Mouse (Mus musculus) liver, embryonic 11.5 days (tissue): ENCODE measurements around the gene Sema6c. TPM values are rescaled to one million over a fixed set of nuclear protein-coding genes. Genes with fewer than 3 reads are reported as not detected.
A peak's percentile ranks its signal among the peaks of the same experiment; 100 is the strongest.

ENCODE experiments used
- ATAC-seq: fragments of 200-750 bp; cut with Nextera tagmentation; replicated peaks from 2 replicates; pipeline ENCODE4 v1.8.0; 2017; ENCODE audit warnings: moderate number of reproducible peaks, mild to moderate bottlenecking, moderate TSS enrichment, moderate library complexity; ENCODE audit not compliant: low FRiP score
- DNase-seq: peaks from one replicate; pipeline ENCODE4 v3.0.0-alpha.2; 2017; ENCODE audit warnings: low spot score
- H3K27ac ChIP-seq: fragments of 300-500 bp; sonication (generic); 2 replicates; pipeline ENCODE4 v1.5.1; 2014; ENCODE audit warnings: mild to moderate bottlenecking, low read depth, low read length, control low read depth
- H3K27me3 ChIP-seq: fragments of 300-500 bp; sonication (generic); replicated peaks from 2 replicates; pipeline ENCODE4 v1.6.1; 2014; ENCODE audit warnings: low read length, mixed read lengths; ENCODE audit not compliant: control insufficient read depth, insufficient read depth
- H3K36me3 ChIP-seq: fragments of 300-500 bp; sonication (generic); 2 replicates; pipeline ENCODE4 v1.6.1; 2014; ENCODE audit warnings: mild to moderate bottlenecking, low read length, moderate library complexity, mixed read lengths; ENCODE audit not compliant: control insufficient read depth, insufficient read depth
- H3K4me1 ChIP-seq: fragments of 300-500 bp; sonication (generic); replicated peaks from 2 replicates; pipeline ENCODE4 v1.6.1; 2014; ENCODE audit warnings: low read length, mixed read lengths; ENCODE audit not compliant: control insufficient read depth, insufficient read depth
- H3K4me2 ChIP-seq: fragments of 300-500 bp; sonication (generic); 2 replicates; pipeline ENCODE4 v1.6.1; 2014; ENCODE audit warnings: mild to moderate bottlenecking, control low read depth, moderate library complexity
- H3K4me3 ChIP-seq: fragments of 300-500 bp; sonication (generic); 2 replicates; pipeline ENCODE4 v1.5.1; 2014; ENCODE audit warnings: low read depth, low read length, control low read depth
- H3K9ac ChIP-seq: fragments of 300-500 bp; sonication (generic); 2 replicates; pipeline ENCODE4 v1.6.1; 2014; ENCODE audit warnings: low read depth, low read length, control low read depth
- H3K9me3 ChIP-seq: fragments of 300-500 bp; sonication (generic); 2 replicates; pipeline ENCODE4 v1.6.1; 2016; ENCODE audit warnings: low read length, inconsistent platforms, mixed read lengths; ENCODE audit not compliant: control insufficient read depth
- WGBS: fragments of 180-500 bp; shearing (Covaris S2); extraction: QIAGEN DNeasy Blood & Tissue Kit; methylation state at CpG from one replicate; pipeline ENCODE4 v1.1.7; 2014; 5-methylcytosine and 5-hydroxymethylcytosine counted together
- polyA plus RNA-seq: library from polyadenylated mRNA; unstranded; fragments of >200 nt; fragmentation: Nextera tagmentation; extraction: Ambion mirVana; gene quantifications from 2 replicates; pipeline ENCODE4 v1.2.1, GENCODE M21; 2014

Sema6c gene
- polyA plus RNA-seq, 1 experiment from 2014 or later: 2.8 TPM

GRCm38 (mm10) chr3:95139586-95140288 is 20.5 kb upstream of the Sema6c start:
- ATAC-seq (no peak), DNase-seq (no peak)
- H3K4me3 ChIP-seq: no peak overlapping the region
- H3K4me1 ChIP-seq: peaks cover 20% of the 10 kb centered on the region
- H3K36me3 ChIP-seq: no peaks in the 10 kb centered on the region
- H3K27me3 ChIP-seq: no peaks in the 10 kb centered on the region
- peak overlapping the region; percentile 9 for H3K4me2 ChIP-seq
- H3K27ac ChIP-seq: no peak overlapping the region
- 52% methylated on average over 25 of the region's 25 CpGs for WGBS
- no peaks in the 10 kb centered on the region for H3K9me3 ChIP-seq
- no peak overlapping the region for H3K9ac ChIP-seq

GRCm38 (mm10) chr3:95140289-95140595 is 20.0 kb upstream of the Sema6c start:
- Histone ChIP-seq H3K27me3 (no peaks in the 10 kb centered on the region), H3K4me2 (peak overlapping the region; percentile 9; the same call in 1 of the 2 replicates), H3K9ac (no peak overlapping the region), H3K36me3 (no peaks in the 10 kb centered on the region), H3K27ac (no peak overlapping the region), H3K4me3 (no peak overlapping the region), H3K9me3 (no peaks in the 10 kb centered on the region), H3K4me1 (peaks cover 16% of the 10 kb centered on the region)
- no peak for DNase-seq
- 53% methylated on average over 18 of the region's 18 CpGs for WGBS
- ATAC-seq: no peak

GRCm38 (mm10) chr3:95140795-95141194 is 19.5 kb upstream of the Sema6c start:
- Histone ChIP-seq H3K9me3 (no peaks in the 10 kb centered on the region), H3K4me3 (no peak overlapping the region), H3K4me1 (peaks cover 11% of the 10 kb centered on the region), H3K36me3 (no peaks in the 10 kb centered on the region), H3K9ac (no peak overlapping the region), H3K4me2 (peak overlapping the region; percentile 6; the same call in 1 of the 2 replicates), H3K27ac (no peak overlapping the region), H3K27me3 (no peaks in the 10 kb centered on the region)
- ATAC-seq (no peak), DNase-seq (no peak)
- WGBS: 89% methylated on average over 6 of the region's 6 CpGs

GRCm38 (mm10) chr3:95141474-95141873 is 18.8 kb upstream of the Sema6c start:
- Histone ChIP-seq H3K9ac (no peak overlapping the region; the same call in 1 of the 2 replicates), H3K36me3 (no peaks in the 10 kb centered on the region), H3K4me3 (no peak overlapping the region), H3K4me2 (peak overlapping the region; percentile 6), H3K9me3 (no peaks in the 10 kb centered on the region), H3K27me3 (no peaks in the 10 kb centered on the region), H3K4me1 (peaks cover 7% of the 10 kb centered on the region), H3K27ac (no peak overlapping the region)
- whole genome bisulfite sequencing: 61% methylated on average over 9 of the region's 9 CpGs
- no peak; the same call in 1 of the 2 replicates for ATAC-seq
- DNase-seq: no peak

- no peaks in the 10 kb centered on the region for H3K9me3 ChIP-seq
- DNase-seq (no peak), ATAC-seq (peak; percentile 75)
- H3K4me1 ChIP-seq: peaks cover 7% of the 10 kb centered on the region
- H3K27ac ChIP-seq: 0 out of 2 replicates have a peak within 1 kb of the TSS, but pooled peaks have one; percentile 11
- peak within 1 kb of the TSS; percentile 6 for H3K4me2 ChIP-seq
- 64% methylated on average over 10 of the region's 10 CpGs for WGBS
- H3K4me3 ChIP-seq: no peak within 1 kb of the TSS; the same call in 1 of the 2 replicates
- H3K36me3 ChIP-seq: no peaks in the 10 kb centered on the region
- no peaks in the 10 kb centered on the region for H3K27me3 ChIP-seq
- no peak within 1 kb of the TSS; the same call in 1 of the 2 replicates for H3K9ac ChIP-seq
Observed at GRCm38 (mm10) chr3:95141952-95142616, 18.2 kb upstream of the Sema6c start, which contains the start of gene Tnfaip8l2. Gene Tnfaip8l2, minus strand, starts transcription at chr3:95142360.

GRCm38 (mm10) chr3:95142617-95143011 is 17.6 kb upstream of the Sema6c start:
- WGBS: 11% methylated on average over 5 of the region's 5 CpGs
- H3K9ac ChIP-seq: no peak overlapping the region

GRCm38 (mm10) chr3:95147924-95148323 is 12.3 kb upstream of the Sema6c start:
- Histone ChIP-seq H3K9ac (no peak overlapping the region), H3K4me3 (no peak overlapping the region), H3K27me3 (no peaks in the 10 kb centered on the region), H3K9me3 (no peaks in the 10 kb centered on the region), H3K4me2 (no peak overlapping the region), H3K36me3 (no peaks in the 10 kb centered on the region), H3K4me1 (no peaks in the 10 kb centered on the region), H3K27ac (no peak overlapping the region)
- 74% methylated on average over 3 of the region's 3 CpGs for WGBS
- ATAC-seq: no peak
- no peak for DNase-seq

More at GRCm38 (mm10) chr3:95142617-95143011, 17.6 kb upstream of the Sema6c start:
- no peak overlapping the region for H3K27ac ChIP-seq
- H3K9me3 ChIP-seq: no peaks in the 10 kb centered on the region
- peaks cover 7% of the 10 kb centered on the region for H3K4me1 ChIP-seq
- H3K4me3 ChIP-seq: no peak overlapping the region; the same call in 1 of the 2 replicates
- ATAC-seq (peak; percentile 81), DNase-seq (peak; percentile 81)
- H3K4me2 ChIP-seq: peak overlapping the region; percentile 6
- H3K27me3 ChIP-seq: no peaks in the 10 kb centered on the region
- H3K36me3 ChIP-seq: no peaks in the 10 kb centered on the region

- no peak overlapping the region for H3K4me2 ChIP-seq
- H3K27ac ChIP-seq: no peak overlapping the region
- no peaks in the 10 kb centered on the region for H3K9me3 ChIP-seq
- H3K27me3 ChIP-seq: no peaks in the 10 kb centered on the region
- DNase-seq: peak; percentile 43
- ATAC-seq: no peak
- H3K9ac ChIP-seq: no peak overlapping the region
- H3K36me3 ChIP-seq: no peaks in the 10 kb centered on the region
- no peak overlapping the region for H3K4me3 ChIP-seq
- 42% methylated on average over 4 of the region's 4 CpGs for WGBS
- no peaks in the 10 kb centered on the region for H3K4me1 ChIP-seq
Observed at GRCm38 (mm10) chr3:95153874-95154273, 6.4 kb upstream of the Sema6c start.
